Mouse (Mus musculus) kidney, postnatal 4 days (tissue): ENCODE data around the gene Rgs14.

Experiments
- DNase-seq, 2 experiments: peaks; one replicate each; pipeline ENCODE4 v3.0.0; 2021; ENCODE audit warnings: mixed read lengths in 2 of 2

Gene Rgs14

GRCm38 (mm10) chr13:55346745-55347144, 22.8 kb upstream of the Rgs14 start:
- no peak for DNase-seq

DNA sequence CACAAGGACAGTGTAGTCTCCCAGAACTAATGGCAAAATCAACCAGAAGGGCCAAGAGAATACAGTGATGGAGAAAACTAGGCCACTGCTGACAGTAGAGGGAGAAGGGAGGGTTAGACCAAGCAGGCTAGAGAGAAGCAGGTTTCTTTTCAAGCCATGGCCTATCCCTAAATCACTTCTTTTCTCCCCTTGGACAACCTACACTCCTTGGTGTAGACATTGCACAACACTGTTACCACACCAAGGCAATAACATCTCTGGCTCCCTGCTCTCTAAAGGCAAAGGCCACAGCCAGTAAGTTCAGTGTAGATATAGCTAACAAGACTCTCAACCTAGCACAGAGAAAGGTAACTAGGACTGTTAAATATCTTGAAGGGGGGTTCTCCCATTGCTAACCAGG, 8.4 kb upstream of the Rgs14 start:
- no peak for DNase-seq

DNA sequence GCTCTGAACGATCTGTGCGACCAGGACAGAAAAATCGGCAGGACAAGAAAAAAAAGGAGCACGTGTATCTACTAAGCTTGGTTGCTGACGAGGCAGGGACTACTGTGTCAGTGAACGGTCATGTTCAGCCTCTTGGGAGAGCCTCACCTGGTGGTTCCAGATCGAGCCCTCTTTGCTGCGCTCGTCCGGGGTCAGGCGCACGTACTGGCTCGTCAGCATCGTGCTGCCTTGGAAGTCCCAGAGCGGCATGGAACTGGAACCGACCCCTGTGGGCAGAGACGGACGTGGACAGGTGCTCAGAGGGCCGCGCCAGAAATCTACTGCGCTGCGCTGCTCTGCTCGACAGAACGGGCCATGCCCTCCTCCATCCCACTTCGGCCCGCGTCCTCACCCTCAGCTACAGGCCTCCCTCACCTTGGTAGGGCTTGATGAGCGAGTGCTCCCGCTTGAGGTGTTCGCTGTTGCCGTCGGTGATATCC, 7.5 kb upstream of the Rgs14 start:
- DNase-seq = no peak

GRCm38 (mm10) chr13:55362453-55363060, 7.0 kb upstream of the Rgs14 start, which contains the start of gene Lman2:
TSS of gene Lman2 (minus strand) at chr13:55362783.
- peak; percentile 94 to 97 for DNase-seq

DNA sequence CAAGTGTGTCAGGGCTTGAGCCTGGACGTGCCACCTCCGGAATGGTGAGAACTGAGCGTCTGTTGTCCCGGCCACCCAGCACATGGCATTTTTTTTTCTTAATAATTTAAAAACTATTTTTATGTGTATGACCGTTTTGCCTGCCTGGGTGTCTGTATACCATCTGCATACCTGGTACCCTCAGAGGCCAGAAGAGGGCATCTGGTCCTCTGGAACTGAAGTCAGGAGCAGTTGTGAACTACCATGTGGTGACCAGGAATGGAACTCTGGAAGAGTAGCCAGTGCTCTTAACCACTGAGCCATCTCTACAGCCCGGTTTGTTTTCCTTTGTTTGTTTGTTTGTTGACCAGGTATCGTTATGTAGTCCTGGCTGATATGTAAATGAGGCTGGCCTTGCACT, 1.1 kb upstream of the Rgs14 start:
- DNase-seq = no peak

GRCm38 (mm10) chr13:55370234-55370633, 702 bp downstream of the Rgs14 start:
- DNase-seq = peak; percentile 14 to 45

DNA sequence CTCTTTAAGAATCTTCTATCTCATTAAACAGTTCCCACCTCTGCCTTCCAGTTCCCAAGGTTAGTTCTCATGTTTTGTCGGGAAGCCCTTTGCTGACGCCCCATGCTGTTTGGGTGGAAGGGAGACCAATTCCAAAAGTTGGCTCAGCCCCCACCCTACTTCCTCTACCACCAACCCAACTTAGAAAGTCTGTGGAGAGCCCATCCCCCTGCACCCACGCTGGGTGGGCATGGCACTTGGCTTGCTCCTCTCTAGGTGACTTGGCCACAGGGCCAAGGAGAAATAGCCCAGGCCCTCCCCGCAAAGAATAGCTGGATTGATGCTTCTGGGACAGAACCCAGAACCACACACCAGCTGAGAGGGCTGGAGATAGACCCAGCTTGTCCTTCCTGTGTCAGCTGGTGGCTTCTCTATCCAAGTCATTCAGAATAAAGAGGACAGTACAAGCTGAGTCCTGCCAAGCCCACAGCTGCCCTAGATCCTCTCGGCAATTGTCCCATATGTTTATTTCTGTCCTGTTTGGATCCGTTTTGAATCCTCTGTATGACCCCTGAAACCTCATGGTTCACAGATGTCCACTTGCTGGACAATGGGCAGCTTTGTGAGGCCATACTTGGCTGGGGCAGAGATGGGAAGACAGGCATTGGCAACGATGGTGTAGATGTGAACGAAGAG, 1.6 kb downstream of the Rgs14 start:
- no peak for DNase-seq

- DNase-seq = no peak
Observed at GRCm38 (mm10) chr13:55371740-55372139, 2.2 kb downstream of the Rgs14 start.

- DNase-seq = no peak
Observed at GRCm38 (mm10) chr13:55374206-55374924, 4.8 kb downstream of the Rgs14 start.

DNA sequence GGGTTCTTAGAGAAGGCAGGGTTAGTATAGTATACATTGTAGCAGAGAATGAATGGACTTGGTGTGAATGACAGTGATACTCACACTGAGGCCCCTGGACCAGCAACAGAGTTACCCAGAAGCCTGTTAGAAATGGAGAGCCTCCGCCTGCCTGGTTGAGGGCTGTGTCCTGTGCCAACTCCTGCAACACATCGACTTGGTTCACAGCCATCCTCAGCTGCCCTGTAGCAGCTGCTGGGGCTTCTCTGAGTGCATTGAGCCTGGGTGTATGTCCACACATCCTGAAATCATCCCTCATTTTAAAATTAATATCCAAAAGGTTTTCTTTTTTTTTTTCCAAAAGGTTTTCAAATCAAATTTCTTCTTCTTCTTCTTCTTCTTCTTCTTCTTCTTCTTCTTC, 6.3 kb downstream of the Rgs14 start:
- no peak for DNase-seq

GRCm38 (mm10) chr13:55378907-55379580, 9.5 kb downstream of the Rgs14 start:
- DNase-seq = peak; percentile 43 to 61

DNA sequence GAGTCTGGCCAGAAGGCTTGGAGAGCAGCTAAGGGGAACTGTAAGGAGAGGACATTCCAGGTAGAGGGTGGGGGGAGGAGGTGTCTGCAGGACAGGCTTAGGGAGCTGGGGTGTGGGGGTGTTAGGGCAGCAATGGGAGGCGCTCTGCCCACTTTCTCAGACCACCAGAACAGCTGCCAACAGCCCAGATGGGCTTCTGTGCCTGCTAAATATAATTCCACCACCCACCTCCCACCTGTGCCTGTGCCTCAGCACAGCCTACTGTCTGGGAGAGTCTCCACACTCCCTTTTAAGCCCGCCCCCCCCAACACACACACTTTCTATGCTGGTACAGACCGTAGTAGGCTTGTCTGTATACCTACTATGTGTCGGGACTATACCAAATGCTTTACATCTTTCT, 12.3 kb downstream of the Rgs14 start:
- no peak for DNase-seq

DNA sequence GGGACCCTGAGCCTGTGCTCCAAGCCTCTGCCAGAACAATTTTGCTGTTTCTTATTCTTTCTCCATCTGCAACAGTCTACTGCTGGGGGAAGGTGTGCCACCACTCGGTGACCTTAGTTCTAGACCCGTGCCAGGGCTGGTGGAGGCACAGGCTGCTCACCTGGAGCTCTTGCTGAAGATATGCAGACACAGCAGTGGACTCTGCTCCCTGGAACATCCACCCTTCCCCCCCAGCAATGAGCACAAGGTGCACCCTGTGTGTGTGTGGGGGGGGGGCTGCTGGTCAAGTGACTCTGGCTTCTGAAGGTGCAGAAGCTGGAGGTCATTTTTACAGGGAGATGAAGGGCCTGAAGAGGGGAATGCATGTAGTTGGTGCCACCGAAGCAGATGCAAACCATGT, 21.1 kb downstream of the Rgs14 start:
- peak; percentile 58 to 74 for DNase-seq

- peak; percentile 52 to 74 for DNase-seq
Observed at GRCm38 (mm10) chr13:55391626-55392029, 22.1 kb downstream of the Rgs14 start.

DNA sequence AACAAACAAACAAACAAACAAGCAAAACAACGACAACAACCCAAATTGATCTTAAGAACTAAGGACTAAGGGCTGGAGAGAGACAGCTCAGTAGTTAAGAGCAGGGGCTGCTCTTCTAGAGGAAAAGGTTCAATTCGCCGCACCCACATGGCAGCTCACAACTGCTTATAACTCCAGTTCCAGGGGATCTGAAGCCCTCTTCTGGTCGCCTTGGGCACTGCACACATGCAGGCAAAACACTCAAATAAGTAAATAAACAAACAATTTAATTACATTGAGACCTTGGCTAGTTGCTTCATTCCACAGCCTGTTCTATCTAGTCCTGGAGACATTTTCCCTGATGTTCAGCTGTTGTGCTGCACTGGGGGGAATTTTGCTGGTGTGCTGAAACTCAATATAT, 23.4 kb downstream of the Rgs14 start:
- DNase-seq = peak; percentile 50 to 53

DNA sequence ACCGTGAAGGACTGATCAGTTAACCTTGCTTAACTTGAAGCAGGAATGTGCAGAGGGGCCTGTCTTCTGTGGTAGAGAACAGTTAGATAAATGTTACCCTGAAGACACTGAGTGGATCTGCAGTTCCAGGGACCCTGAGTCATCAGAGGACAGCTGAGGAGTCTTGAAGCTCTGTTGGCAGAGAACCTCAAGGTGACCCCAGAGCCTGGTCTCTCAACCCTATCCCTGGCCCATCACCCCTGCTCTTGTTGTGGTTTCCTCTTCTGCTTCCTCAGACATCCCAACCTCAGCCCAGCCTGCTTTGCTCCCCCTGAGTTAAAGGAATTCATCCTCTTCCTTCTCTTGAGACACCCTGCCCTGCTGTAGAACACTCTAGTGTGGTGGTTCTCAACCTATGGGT, 28.6 kb downstream of the Rgs14 start, which contains the start of gene Slc34a1:
Gene Slc34a1 (plus strand): TSS at position 100 of the 400 bp plus-strand sequence.
- no peak for DNase-seq

DNA sequence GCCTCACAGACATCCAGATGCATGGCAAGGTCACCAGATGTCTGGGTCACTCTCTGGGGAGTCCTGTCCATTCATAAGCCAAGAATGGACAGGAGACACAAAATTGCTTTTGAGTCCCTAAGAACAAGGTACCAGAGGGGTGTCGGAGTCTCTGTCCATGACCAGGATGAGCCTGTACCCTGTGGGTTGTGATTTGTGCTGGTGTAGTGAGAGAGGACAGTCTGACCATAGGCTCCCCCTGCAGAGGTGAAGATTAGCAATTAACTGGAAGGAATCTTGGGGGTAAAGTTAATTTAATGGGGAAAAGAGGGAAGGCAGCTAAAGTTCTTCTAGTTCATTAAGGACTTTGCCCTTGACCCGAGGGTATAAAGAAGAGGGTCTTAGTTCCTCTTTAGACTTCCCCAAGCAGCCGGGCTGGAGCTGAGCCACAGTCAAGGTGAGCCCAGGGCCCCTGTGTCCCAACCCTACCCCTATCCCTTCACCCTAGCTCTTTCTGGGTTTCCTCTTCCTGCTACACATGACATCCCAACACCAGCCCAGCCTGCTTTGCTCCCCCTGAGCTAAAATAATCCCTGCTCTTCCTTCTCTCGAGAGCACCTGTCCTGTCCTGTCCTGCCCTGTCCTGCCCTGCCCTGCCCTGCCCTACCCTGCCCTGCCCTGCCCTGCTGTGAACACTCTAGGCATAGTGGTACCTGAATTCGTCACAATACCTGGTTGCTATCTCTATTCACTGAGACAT, 29.9 kb downstream of the Rgs14 start:
- peak in 1 of 2 experiments; percentile 44 for DNase-seq

DNA sequence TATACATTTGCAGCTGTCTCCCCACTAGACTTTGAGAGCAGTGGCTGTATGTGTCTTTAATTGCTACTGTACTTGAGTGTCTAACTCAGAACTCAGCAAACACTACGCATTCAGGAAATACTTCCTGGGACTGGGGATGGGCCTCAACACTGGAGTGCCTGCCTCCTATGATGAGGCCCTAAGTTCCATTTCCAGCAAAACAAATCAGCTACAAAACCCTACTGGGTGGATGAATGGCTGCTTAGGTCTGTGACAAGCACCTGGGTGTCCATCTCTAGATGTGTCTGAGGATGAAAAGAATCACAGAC, 30.5 kb downstream of the Rgs14 start:
- DNase-seq = no peak

- DNase-seq = no peak
Observed at GRCm38 (mm10) chr13:55403266-55403665, 33.7 kb downstream of the Rgs14 start.

DNA sequence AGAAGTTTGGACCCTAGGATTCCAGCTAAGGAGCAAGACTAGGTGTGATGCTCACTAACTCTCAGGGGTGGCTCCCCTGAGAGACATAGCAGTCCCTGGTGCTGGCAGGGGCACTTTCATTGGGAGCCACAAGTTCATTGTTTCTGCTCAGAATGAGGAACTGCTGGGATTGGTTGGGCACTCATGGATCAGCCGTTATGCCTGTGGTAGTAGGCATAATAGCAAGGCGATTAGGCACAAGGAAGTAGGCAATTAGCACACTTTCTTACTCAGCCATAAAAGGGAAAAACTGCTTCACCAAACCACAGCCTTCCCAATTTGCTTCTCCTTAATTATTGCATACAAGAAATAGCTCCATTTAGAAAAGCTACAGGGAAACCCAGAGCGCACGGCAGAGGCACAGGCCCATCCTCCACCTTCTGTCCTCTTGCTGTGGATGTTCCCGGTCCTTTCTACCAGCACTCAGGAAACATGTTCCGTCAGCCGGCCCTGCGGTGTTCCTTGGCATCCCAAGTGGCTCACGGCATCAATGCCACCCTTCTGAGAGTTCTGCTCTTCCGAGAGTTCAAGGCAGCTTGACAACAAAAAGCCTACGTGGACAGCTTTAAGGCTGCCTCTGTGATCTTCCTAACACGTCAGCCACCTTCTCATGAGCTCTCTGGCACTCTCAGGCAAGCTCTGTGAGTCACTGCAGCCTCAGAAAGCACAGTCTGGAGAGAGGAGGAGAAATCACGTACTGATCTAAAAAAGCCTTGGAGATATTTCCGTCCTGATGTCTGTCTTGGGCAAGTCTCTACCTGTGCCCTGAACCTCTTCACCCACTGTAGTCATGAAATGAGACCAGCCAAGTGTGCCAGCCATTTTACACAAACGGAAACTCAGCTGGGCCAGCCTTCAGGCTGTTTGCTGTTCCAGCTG, 34.7 kb downstream of the Rgs14 start:
- DNase-seq = no peak
